Mouse (Mus musculus) cerebellum, adult 11-12 months (tissue): ENCODE data around the gene Gm30302.
"Not testable (repeated sequence)": the region's sequence is repeated elsewhere in the genome, so short reads cannot be mapped to it uniquely, and the experiment has no call there.

Experiments
- DNase-seq: peaks from one replicate; pipeline ENCODE4 v3.0.0; 2022

The Gm30302 gene

GRCm38 (mm10) chr13:49798901-49799300 is at the start of gene Gm30302:
Gene Gm30302, minus strand, starts transcription at chr13:49799001.
- no peak for DNase-seq

GRCm38 (mm10) chr13:49846751-49847150 is 48.0 kb upstream of the Gm30302 start:
- DNase-seq: no peak

GRCm38 (mm10) chr13:49846141-49846540 is 47.3 kb upstream of the Gm30302 start:
- no peak for DNase-seq

GRCm38 (mm10) chr13:49845663-49846062 is 46.9 kb upstream of the Gm30302 start:
- DNase-seq: no peak

- no peak for DNase-seq
Measured at GRCm38 (mm10) chr13:49844071-49844470, 45.3 kb upstream of the Gm30302 start.

- no peak for DNase-seq
Measured at GRCm38 (mm10) chr13:49841186-49841585, 42.4 kb upstream of the Gm30302 start.

GRCm38 (mm10) chr13:49830355-49830754 is 31.6 kb upstream of the Gm30302 start:
- DNase-seq: no peak

GRCm38 (mm10) chr13:49825300-49825699 is 26.5 kb upstream of the Gm30302 start:
- no peak for DNase-seq

GRCm38 (mm10) chr13:49814958-49815357 is 16.2 kb upstream of the Gm30302 start:
- no peak for DNase-seq

GRCm38 (mm10) chr13:49814420-49814819 is 15.6 kb upstream of the Gm30302 start:
- no peak for DNase-seq

GRCm38 (mm10) chr13:49807146-49807545 is 8.3 kb upstream of the Gm30302 start:
- DNase-seq: no peak

- DNase-seq: no peak
Measured at GRCm38 (mm10) chr13:49788563-49789393, 10.0 kb downstream of the Gm30302 start.

- DNase-seq: no peak
Measured at GRCm38 (mm10) chr13:49783899-49784298, 14.9 kb downstream of the Gm30302 start.

GRCm38 (mm10) chr13:49771536-49771935 is 27.3 kb downstream of the Gm30302 start:
- not testable (repeated sequence) for DNase-seq

GRCm38 (mm10) chr13:49769111-49769510 is 29.7 kb downstream of the Gm30302 start:
- no peak for DNase-seq

GRCm38 (mm10) chr13:49768048-49768447 is 30.8 kb downstream of the Gm30302 start:
- DNase-seq: no peak

GRCm38 (mm10) chr13:49766269-49766668 is 32.5 kb downstream of the Gm30302 start:
- no peak for DNase-seq

- no peak for DNase-seq
Measured at GRCm38 (mm10) chr13:49765306-49765705, 33.5 kb downstream of the Gm30302 start.

GRCm38 (mm10) chr13:49762208-49762607 is 36.6 kb downstream of the Gm30302 start:
- no peak for DNase-seq

GRCm38 (mm10) chr13:49760675-49761074 is 38.1 kb downstream of the Gm30302 start:
- DNase-seq: no peak

GRCm38 (mm10) chr13:49757966-49758365 is 40.8 kb downstream of the Gm30302 start:
- no peak for DNase-seq

GRCm38 (mm10) chr13:49756591-49756990 is 42.2 kb downstream of the Gm30302 start:
- DNase-seq: no peak

- DNase-seq: no peak
Measured at GRCm38 (mm10) chr13:49741285-49742040, 57.3 kb downstream of the Gm30302 start.

- no peak for DNase-seq
Measured at GRCm38 (mm10) chr13:49738011-49738410, 60.8 kb downstream of the Gm30302 start.
